Mouse (Mus musculus): ENCODE measurements at regions not wholly inside any gene's neighbourhood (a gene's known extent, or its start where the extent isn't known, plus 50 kb on each side); places are given as distances from the start of the nearest gene placed in this dataset.

DNA sequence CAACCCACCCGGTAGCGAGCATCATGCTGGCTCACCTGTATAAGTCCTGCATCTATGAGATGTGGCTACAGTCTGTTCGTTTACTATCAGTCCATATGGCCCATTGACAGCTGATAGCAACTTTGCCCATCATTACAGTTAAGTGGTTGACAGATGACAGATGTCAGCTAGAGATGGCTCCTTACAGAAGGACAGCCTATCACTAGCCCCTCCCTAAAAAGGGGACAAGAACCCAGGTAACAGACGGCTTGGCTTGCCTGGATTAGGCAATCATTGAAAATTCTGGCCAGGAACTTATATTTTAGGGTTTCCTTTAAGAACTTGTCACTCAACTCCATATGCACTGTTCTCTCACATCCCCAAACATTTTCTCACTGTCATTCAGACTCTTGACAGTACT is 434.2 kb upstream of the Arglu1 start:
- H3K36me3 ChIP-seq (ENCODE audit: insufficient read depth) = no peaks in the 10 kb centered on the region
- H3K27me3 ChIP-seq (ENCODE audit: insufficient read depth, low read length) = no peaks in the 10 kb centered on the region
- no peak overlapping the region for H3K4me2 ChIP-seq
- ATAC-seq (ENCODE audit: insufficient read depth) = no peak
- H3K27ac ChIP-seq (ENCODE audit: low read depth) = no peak overlapping the region
- H3K4me3 ChIP-seq (ENCODE audit: low read depth, low read length) = no peak overlapping the region
- TF ChIP-seq CTCF (IDR thresholded peaks at IDR 0.05; ENCODE audit: low read depth) = no peak
- no peak overlapping the region for H3K9ac ChIP-seq
- DNase-seq = no peak
- WGBS = 71% methylated on average over 4 of the region's 4 CpGs
- H3K9me3 ChIP-seq (ENCODE audit: low read depth, low read length) = no peaks in the 10 kb centered on the region
- no peaks in the 10 kb centered on the region for H3K4me1 ChIP-seq (ENCODE audit: insufficient read depth)

DNA sequence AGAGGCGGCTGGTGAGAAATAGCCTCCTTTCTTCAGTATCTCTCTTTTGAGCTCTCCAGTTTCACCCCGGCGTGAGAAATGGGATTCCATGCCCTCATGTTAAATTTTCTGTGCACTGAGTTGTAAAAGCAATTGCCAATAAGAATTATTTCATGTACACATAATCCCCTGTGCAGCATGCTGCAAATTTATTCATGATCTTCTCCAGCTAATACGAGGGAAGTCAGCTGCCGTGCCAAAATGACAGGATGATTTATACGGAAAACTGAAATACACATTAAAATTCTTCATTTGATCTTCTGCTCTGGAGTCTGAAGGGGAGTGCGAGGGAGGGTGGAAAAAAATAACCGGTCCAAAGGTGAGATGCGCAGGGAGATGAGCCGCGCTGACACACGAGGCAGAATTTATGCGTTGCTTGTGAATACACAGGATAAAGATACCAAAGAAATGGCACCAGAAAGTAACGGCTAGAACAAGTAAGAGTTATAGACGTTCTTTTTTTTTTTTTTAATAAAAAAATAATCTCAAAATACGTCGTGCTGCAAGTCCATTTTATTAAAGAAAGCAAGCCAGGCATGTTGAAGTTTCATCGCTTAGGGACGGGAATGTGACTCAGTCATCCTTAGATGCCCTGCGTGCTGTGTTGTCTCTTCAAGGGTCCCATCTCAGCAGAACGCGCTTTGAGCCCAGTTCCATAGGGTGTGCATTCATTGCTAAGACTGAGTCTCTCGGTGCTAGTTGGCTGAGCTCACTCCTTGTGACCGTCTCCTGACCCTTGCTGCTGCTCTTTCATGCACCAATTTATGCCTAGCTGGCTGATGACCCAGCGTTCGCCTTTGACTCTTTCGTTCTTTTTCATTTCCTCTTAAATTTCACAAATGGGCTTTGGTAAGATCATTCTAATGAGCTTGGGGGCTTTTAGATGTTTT is 427.8 kb upstream of the Arglu1 start:
- ATAC-seq (ENCODE audit: insufficient read depth) (no peak), DNase-seq (no peak)
- WGBS = 68% methylated on average over 27 of the region's 27 CpGs
- no peaks in the 10 kb centered on the region for H3K27me3 ChIP-seq (ENCODE audit: insufficient read depth, low read length)
- no peak for TF ChIP-seq CTCF (IDR thresholded peaks at IDR 0.05; ENCODE audit: low read depth)
- no peak overlapping the region for H3K9ac ChIP-seq
- H3K36me3 ChIP-seq (ENCODE audit: insufficient read depth) = no peaks in the 10 kb centered on the region
- no peak overlapping the region for H3K4me3 ChIP-seq (ENCODE audit: low read depth, low read length)
- no peak overlapping the region for H3K27ac ChIP-seq (ENCODE audit: low read depth)
- no peaks in the 10 kb centered on the region for H3K4me1 ChIP-seq (ENCODE audit: insufficient read depth)
- H3K4me2 ChIP-seq = no peak overlapping the region
- H3K9me3 ChIP-seq (ENCODE audit: low read depth, low read length) = no peaks in the 10 kb centered on the region

DNA sequence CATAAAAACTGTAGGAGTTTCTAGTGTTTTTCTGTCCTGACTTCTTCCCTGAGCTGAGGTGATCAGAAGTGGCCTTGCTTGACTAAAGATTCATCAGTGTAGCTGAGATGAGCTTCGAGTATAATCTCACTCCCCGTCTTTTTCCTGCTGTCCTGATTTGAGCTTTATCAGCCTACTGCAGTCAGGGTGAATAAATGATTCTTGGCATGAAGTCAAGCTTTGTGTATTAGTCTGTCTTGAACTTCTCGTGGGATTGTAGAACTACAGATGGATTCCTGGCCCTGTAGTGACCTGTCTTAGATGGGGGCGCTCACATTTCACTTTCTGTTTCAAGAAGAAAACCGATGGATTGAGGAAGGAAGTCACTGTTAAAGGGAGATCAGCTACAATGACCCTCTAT is 405.7 kb upstream of the Arglu1 start:
- H3K27me3 ChIP-seq (ENCODE audit: insufficient read depth, low read length) = no peaks in the 10 kb centered on the region
- H3K27ac ChIP-seq (ENCODE audit: low read depth) = no peak overlapping the region
- WGBS = 27% methylated on average over 5 of the region's 5 CpGs
- ATAC-seq (ENCODE audit: insufficient read depth) (no peak), DNase-seq (peak; percentile 69)
- no peaks in the 10 kb centered on the region for H3K9me3 ChIP-seq (ENCODE audit: low read depth, low read length)
- H3K9ac ChIP-seq = no peak overlapping the region
- H3K4me3 ChIP-seq (ENCODE audit: low read depth, low read length) = no peak overlapping the region
- TF ChIP-seq CTCF (IDR thresholded peaks at IDR 0.05; ENCODE audit: low read depth) = no peak
- peaks cover 8% of the 10 kb centered on the region for H3K4me1 ChIP-seq (ENCODE audit: insufficient read depth)
- H3K36me3 ChIP-seq (ENCODE audit: insufficient read depth) = no peaks in the 10 kb centered on the region
- no peak overlapping the region for H3K4me2 ChIP-seq

DNA sequence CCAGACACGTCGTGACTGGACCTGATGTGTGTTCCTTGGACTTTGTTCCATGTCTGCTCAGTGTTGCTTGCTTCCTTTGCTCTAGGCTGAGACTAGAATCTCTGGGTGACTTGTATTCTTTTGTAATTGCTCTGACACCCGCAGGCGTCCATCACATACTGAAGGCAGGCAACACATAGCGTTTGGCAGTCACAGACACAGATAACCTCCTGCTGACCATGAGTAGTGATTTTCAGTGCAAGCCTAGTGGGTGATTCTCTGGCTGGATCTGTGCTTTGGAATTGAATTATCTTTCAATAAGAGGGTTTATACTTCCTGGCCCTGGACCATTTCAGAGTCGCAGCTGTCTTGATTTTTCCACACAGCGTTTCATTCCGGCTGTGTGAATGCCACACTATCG is 403.7 kb upstream of the Arglu1 start:
- Histone ChIP-seq H3K4me2 (no peak overlapping the region), H3K9ac (no peak overlapping the region), H3K27ac (ENCODE audit: low read depth) (no peak overlapping the region; the same call in none of the 2 replicates), H3K27me3 (ENCODE audit: insufficient read depth, low read length) (no peaks in the 10 kb centered on the region), H3K4me1 (ENCODE audit: insufficient read depth) (peaks cover 8% of the 10 kb centered on the region), H3K9me3 (ENCODE audit: low read depth, low read length) (no peaks in the 10 kb centered on the region), H3K4me3 (ENCODE audit: low read depth, low read length) (no peak overlapping the region), H3K36me3 (ENCODE audit: insufficient read depth) (no peaks in the 10 kb centered on the region)
- TF ChIP-seq CTCF (IDR thresholded peaks at IDR 0.05; ENCODE audit: low read depth) = no peak
- peak; percentile 35; the same call in 1 of the 2 replicates for ATAC-seq (ENCODE audit: insufficient read depth)
- 24% methylated on average over 9 of the region's 9 CpGs for WGBS
- peak; percentile 51 for DNase-seq

DNA sequence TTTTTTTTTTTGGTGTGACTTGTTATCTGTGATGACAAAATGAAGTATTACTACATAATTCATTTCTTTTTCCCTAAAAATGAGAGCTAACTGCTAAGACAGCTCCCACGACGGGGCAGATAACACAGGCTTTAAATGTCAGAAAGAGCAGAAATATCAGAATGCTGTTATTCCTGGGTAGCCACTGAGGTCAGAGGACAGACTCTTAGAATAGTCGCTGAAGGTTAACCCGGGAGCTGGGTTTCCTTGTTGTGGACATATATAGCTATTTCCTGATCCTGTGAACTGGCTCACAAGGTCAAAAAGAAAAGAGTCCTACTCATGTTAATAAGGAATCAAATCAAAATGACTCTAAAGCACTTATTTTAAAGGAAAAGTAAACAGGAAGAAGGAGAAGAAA is 403.0 kb upstream of the Arglu1 start:
- Histone ChIP-seq H3K4me1 (ENCODE audit: insufficient read depth) (peaks cover 8% of the 10 kb centered on the region), H3K27ac (ENCODE audit: low read depth) (no peak overlapping the region), H3K27me3 (ENCODE audit: insufficient read depth, low read length) (no peaks in the 10 kb centered on the region), H3K4me2 (no peak overlapping the region), H3K4me3 (ENCODE audit: low read depth, low read length) (no peak overlapping the region), H3K36me3 (ENCODE audit: insufficient read depth) (no peaks in the 10 kb centered on the region), H3K9me3 (ENCODE audit: low read depth, low read length) (no peaks in the 10 kb centered on the region), H3K9ac (no peak overlapping the region)
- DNase-seq = no peak
- 20% methylated on average over 4 of the region's 4 CpGs for WGBS
- ATAC-seq (ENCODE audit: insufficient read depth) = no peak
- no peak for TF ChIP-seq CTCF (IDR thresholded peaks at IDR 0.05; ENCODE audit: low read depth)

DNA sequence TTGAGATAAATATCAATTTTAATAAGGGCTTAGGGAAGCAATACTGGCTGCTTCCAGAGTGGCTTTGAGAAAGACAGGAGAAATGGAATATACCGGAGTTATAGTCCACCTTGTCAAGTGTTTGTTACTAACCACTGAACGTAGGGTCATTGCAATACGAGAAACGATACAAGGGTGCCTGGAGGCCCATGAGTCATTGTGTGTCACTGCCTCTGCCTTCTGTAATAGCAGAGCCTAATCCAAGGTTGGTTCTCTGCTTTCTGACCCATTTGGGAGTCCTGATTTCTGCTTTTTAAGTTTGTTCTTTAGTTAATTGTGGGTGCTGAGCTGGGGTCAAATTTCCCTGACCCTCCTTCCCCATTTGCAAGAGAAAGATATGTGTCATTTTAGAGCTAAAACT is 382.4 kb upstream of the Arglu1 start:
- DNase-seq = no peak
- Histone ChIP-seq H3K27ac (ENCODE audit: low read depth) (no peak overlapping the region), H3K36me3 (ENCODE audit: insufficient read depth) (no peaks in the 10 kb centered on the region), H3K9me3 (ENCODE audit: low read depth, low read length) (no peaks in the 10 kb centered on the region), H3K4me3 (ENCODE audit: low read depth, low read length) (no peak overlapping the region), H3K4me2 (no peak overlapping the region), H3K9ac (no peak overlapping the region), H3K27me3 (ENCODE audit: insufficient read depth, low read length) (no peaks in the 10 kb centered on the region), H3K4me1 (ENCODE audit: insufficient read depth) (peaks cover 20% of the 10 kb centered on the region)
- no peak for ATAC-seq (ENCODE audit: insufficient read depth)
- 78% methylated on average over 4 of the region's 4 CpGs for WGBS
- TF ChIP-seq CTCF (IDR thresholded peaks at IDR 0.05; ENCODE audit: low read depth) = no peak

DNA sequence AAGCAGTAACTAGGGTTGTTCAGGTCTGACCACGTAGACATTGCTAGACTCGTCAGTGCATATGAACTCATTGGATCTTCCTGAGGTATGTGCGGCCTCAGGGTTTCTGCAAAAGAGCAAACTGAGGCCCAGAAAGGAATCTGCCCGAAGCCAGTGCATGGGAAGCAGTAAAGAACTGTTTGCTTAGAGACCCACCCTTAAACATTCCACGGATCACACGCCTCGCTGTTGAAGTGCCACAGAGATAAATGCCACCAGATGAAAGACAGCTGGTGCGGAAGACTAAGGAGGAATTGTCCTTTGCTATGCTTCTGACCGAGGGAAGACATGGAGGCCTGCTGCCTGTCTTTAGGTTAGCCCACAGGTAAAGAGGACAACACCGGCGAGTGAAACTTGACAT is 382.0 kb upstream of the Arglu1 start:
- no peak overlapping the region for H3K4me2 ChIP-seq
- H3K9me3 ChIP-seq (ENCODE audit: low read depth, low read length) = no peaks in the 10 kb centered on the region
- no peaks in the 10 kb centered on the region for H3K27me3 ChIP-seq (ENCODE audit: insufficient read depth, low read length)
- H3K9ac ChIP-seq = no peak overlapping the region
- H3K27ac ChIP-seq (ENCODE audit: low read depth) = no peak overlapping the region
- DNase-seq (peak; percentile 57), ATAC-seq (ENCODE audit: insufficient read depth) (no peak)
- H3K36me3 ChIP-seq (ENCODE audit: insufficient read depth) = no peaks in the 10 kb centered on the region
- WGBS = 41% methylated on average over 11 of the region's 11 CpGs
- peaks cover 20% of the 10 kb centered on the region for H3K4me1 ChIP-seq (ENCODE audit: insufficient read depth)
- H3K4me3 ChIP-seq (ENCODE audit: low read depth, low read length) = no peak overlapping the region
- TF ChIP-seq CTCF (IDR thresholded peaks at IDR 0.05; ENCODE audit: low read depth) = no peak
